Mouse (Mus musculus): ENCODE measurements around the gene Crebl2.

DNA sequence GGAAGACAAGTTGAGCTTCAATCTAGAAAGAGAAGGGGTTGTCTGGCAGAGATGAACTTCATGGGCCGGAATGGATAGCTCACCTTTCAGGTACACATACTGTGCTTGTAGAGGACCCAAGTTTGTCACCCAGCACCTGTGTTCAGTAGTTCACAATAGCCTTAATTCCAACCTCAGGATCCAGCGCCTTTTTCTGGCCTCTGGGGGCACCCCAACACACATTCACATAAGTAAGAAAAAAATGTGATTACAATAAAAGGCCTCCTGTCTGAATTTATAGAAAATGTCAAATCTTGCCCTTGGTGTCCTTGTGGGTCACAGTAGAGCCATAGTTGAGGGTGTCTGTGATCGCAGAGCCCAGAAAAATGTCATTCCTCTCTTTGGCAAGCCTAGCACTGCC, 37.4 kb downstream of the Crebl2 start:
- TF ChIP-seq CTCF (IDR thresholded peaks at IDR 0.05; ENCODE audit: low read depth, low read length) (no peak), EP300 (IDR thresholded peaks at IDR 0.05; ENCODE audit: insufficient read depth, low read depth, low read length) (no peak)
